Mouse (Mus musculus): ENCODE data around the gene Il31ra. TPM values are rescaled to one million over a fixed set of nuclear protein-coding genes. Genes with fewer than 3 reads are reported as not detected.
A peak's percentile ranks its signal among the peaks of the same experiment; 100 is the strongest.

Gene Il31ra
- polyA plus RNA-seq, 1 experiment from 2014 or later: 0.13 TPM

DNA sequence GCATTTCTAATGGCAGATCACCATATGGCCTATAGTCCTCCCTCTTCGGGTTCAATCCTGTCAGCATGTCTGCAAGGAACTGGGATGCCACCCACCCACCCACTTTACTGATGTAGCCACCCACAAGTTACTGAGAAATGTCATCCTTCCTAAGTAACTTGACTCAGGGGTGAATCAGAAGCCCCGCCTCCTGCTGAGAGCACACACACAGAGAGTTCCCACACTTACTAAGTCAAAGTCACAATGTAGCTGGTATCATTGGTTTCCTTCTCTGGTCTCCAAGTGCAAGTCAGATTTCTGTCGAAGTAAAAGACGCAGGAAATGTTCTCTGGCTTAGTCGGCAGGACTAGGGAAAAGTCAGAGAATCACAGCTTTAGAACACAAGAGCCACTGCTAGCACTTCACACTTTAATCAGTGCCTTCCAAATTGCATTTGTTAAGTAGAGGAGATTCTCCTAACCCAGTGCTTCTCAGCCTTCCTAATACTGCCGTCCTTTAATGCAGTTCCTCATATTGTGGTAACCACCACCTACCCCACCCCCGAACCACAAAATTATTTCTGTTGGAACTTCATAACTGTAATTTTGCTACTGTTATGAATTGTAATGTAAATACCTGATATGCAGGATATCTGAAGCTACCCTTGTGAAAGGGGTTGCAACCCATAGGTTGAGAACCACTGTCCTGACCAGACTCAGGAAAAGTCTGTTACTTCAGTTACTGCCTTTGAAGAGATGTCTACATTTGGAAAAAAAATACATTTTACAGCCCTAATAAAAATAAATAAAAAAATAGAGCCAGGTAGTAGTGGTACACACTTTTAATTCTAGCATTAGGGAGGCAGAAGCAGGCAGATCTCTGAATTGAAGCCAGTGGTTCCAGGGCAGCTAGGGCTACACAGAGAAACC lies 42.3 kb downstream of the Il31ra start:
- Histone ChIP-seq H3K4me3 (ENCODE audit: low read depth, low read length) (no peak overlapping the region), H3K27me3 (ENCODE audit: control insufficient read depth, insufficient read depth, low read length) (no peaks in the 10 kb centered on the region), H3K36me3 (ENCODE audit: control insufficient read depth, insufficient read depth, low read length) (no peaks in the 10 kb centered on the region), H3K4me2 (ENCODE audit: low read depth) (no peak overlapping the region), H3K27ac (ENCODE audit: low read depth, low read length) (no peak overlapping the region), H3K9ac (ENCODE audit: low read length) (no peak overlapping the region), H3K9me3 (ENCODE audit: control insufficient read depth, low read length) (no peaks in the 10 kb centered on the region), H3K4me1 (ENCODE audit: control insufficient read depth, insufficient read depth, low read length) (no peaks in the 10 kb centered on the region)
- WGBS: 82% methylated on average over 7 of the region's 7 CpGs
- DNase-seq (ENCODE audit: low spot score): no peak
- ATAC-seq (ENCODE audit: insufficient read depth, low FRiP score, low TSS enrichment): no peak

DNA sequence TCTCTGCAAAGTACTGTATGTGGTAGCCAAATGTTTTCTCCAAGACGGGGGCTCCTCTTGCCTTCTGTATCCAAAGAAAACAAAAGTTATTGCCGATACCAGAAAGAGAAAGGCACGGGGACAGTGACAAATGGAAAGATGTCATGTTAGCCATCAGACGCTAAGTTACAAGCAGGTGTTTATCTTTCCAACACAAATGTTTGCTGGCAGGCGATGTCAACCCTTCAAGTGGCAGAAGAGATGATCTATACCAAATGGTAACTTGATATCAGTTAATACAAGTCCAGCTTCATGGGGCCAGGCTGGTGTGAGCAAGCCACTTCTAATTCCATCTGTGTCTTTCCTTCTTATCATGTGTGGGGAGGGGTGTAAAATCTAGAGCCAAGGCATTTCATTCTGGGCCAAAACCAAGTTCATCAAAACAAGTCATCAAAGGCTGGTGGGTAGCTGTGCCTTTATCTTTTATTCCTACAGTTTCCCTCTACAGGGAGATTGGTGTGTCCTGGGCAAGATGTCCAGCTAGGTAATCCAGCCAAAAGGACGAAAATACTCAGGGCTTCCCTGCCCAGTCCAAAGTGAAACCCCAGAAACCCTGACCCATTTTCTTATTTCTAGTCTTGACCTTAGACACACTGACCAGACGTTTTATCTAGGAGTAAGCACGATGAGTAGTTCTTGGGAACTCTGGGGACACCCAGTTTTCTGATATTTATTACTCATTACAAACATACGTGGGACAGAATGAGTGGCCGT lies 52.8 kb downstream of the Il31ra start:
- no peaks in the 10 kb centered on the region for H3K27me3 ChIP-seq (ENCODE audit: control insufficient read depth, insufficient read depth, low read length)
- no peak overlapping the region for H3K4me2 ChIP-seq (ENCODE audit: low read depth)
- DNase-seq (ENCODE audit: low spot score) (no peak), ATAC-seq (ENCODE audit: insufficient read depth, low FRiP score, low TSS enrichment) (no peak)
- H3K4me1 ChIP-seq (ENCODE audit: control insufficient read depth, insufficient read depth, low read length): no peaks in the 10 kb centered on the region
- H3K36me3 ChIP-seq (ENCODE audit: control insufficient read depth, insufficient read depth, low read length): no peaks in the 10 kb centered on the region
- WGBS: 76% methylated on average over 10 of the region's 10 CpGs
- H3K27ac ChIP-seq (ENCODE audit: low read depth, low read length): no peak overlapping the region
- H3K9me3 ChIP-seq (ENCODE audit: control insufficient read depth, low read length): no peaks in the 10 kb centered on the region
- H3K9ac ChIP-seq (ENCODE audit: low read length): no peak overlapping the region
- no peak overlapping the region for H3K4me3 ChIP-seq (ENCODE audit: low read depth, low read length)

DNA sequence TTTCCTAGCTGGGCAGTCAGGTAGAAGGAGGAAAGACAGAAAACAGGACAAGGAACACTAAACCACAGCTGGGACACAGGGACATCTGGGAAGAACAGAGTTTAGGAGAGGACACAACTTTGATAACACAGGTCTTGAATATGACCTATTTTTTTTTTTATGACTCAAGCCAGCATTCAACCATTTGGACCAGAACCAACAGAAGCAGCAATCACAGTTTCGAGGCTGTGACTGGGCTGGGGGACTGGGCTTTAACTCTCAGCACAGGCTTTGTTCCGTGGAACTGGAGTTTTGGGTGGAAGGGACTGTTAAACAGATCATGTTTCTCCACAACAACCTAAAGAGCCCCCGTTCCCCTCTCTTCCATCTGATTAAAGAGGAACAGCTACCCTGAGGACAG lies 53.5 kb downstream of the Il31ra start:
- 57% methylated on average over 3 of the region's 3 CpGs for WGBS
- Histone ChIP-seq H3K9me3 (ENCODE audit: control insufficient read depth, low read length) (no peaks in the 10 kb centered on the region), H3K27me3 (ENCODE audit: control insufficient read depth, insufficient read depth, low read length) (no peaks in the 10 kb centered on the region), H3K27ac (ENCODE audit: low read depth, low read length) (no peak overlapping the region), H3K9ac (ENCODE audit: low read length) (no peak overlapping the region), H3K36me3 (ENCODE audit: control insufficient read depth, insufficient read depth, low read length) (no peaks in the 10 kb centered on the region), H3K4me1 (ENCODE audit: control insufficient read depth, insufficient read depth, low read length) (no peaks in the 10 kb centered on the region), H3K4me2 (ENCODE audit: low read depth) (no peak overlapping the region), H3K4me3 (ENCODE audit: low read depth, low read length) (no peak overlapping the region)
- ATAC-seq (ENCODE audit: insufficient read depth, low FRiP score, low TSS enrichment) (no peak), DNase-seq (ENCODE audit: low spot score) (no peak)

DNA sequence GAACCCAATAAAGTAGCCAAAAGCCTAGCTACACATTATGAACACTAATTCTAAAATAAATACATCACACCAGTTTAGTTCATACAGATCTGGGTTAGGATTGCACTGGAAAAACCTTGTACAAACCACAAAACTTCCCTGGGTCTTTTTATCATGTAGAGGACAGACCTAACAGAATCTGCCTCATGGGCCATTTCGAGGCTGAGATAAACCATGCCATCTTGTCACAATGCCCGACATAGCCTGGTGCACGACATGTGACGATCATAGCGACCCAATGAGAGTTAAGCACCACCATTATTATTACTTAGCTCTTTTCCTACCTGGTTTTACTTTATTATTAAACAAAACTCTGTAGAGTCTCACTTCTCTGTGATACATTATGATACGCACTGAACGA lies 57.1 kb downstream of the Il31ra start:
- no peaks in the 10 kb centered on the region for H3K36me3 ChIP-seq (ENCODE audit: control insufficient read depth, insufficient read depth, low read length)
- H3K4me2 ChIP-seq (ENCODE audit: low read depth): no peak overlapping the region
- H3K4me3 ChIP-seq (ENCODE audit: low read depth, low read length): no peak overlapping the region
- no peaks in the 10 kb centered on the region for H3K4me1 ChIP-seq (ENCODE audit: control insufficient read depth, insufficient read depth, low read length)
- no peaks in the 10 kb centered on the region for H3K27me3 ChIP-seq (ENCODE audit: control insufficient read depth, insufficient read depth, low read length)
- DNase-seq (ENCODE audit: low spot score) (no peak), ATAC-seq (ENCODE audit: insufficient read depth, low FRiP score, low TSS enrichment) (no peak)
- no peak overlapping the region for H3K9ac ChIP-seq (ENCODE audit: low read length)
- no peaks in the 10 kb centered on the region for H3K9me3 ChIP-seq (ENCODE audit: control insufficient read depth, low read length)
- 95% methylated on average over 7 of the region's 7 CpGs for WGBS
- H3K27ac ChIP-seq (ENCODE audit: low read depth, low read length): no peak overlapping the region

DNA sequence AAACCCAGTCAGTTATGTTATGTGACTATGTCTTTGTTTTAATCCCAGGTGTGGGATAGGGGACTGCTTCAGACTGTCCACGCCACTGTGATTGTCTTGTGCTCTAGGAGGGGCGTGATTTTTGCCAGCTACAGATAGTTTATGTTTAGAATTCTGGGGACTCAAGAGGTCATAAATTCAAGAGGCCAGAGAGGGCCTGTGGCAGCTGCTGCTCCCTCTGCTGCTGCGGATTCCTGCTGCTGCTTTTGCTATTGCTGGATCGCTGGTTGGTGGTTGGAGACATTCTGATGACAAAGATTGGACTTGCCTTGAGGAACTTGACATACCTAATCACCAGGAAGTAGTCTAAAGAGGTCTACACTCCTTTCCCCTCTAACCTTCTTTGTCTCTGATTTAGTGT lies 57.5 kb downstream of the Il31ra start:
- H3K27me3 ChIP-seq (ENCODE audit: control insufficient read depth, insufficient read depth, low read length): no peaks in the 10 kb centered on the region
- H3K9me3 ChIP-seq (ENCODE audit: control insufficient read depth, low read length): no peaks in the 10 kb centered on the region
- WGBS: 60% methylated on average over 4 of the region's 4 CpGs
- H3K4me1 ChIP-seq (ENCODE audit: control insufficient read depth, insufficient read depth, low read length): no peaks in the 10 kb centered on the region
- H3K4me3 ChIP-seq (ENCODE audit: low read depth, low read length): no peak overlapping the region
- H3K4me2 ChIP-seq (ENCODE audit: low read depth): no peak overlapping the region
- ATAC-seq (ENCODE audit: insufficient read depth, low FRiP score, low TSS enrichment) (no peak), DNase-seq (ENCODE audit: low spot score) (no peak)
- H3K27ac ChIP-seq (ENCODE audit: low read depth, low read length): no peak overlapping the region
- H3K9ac ChIP-seq (ENCODE audit: low read length): no peak overlapping the region
- no peaks in the 10 kb centered on the region for H3K36me3 ChIP-seq (ENCODE audit: control insufficient read depth, insufficient read depth, low read length)

DNA sequence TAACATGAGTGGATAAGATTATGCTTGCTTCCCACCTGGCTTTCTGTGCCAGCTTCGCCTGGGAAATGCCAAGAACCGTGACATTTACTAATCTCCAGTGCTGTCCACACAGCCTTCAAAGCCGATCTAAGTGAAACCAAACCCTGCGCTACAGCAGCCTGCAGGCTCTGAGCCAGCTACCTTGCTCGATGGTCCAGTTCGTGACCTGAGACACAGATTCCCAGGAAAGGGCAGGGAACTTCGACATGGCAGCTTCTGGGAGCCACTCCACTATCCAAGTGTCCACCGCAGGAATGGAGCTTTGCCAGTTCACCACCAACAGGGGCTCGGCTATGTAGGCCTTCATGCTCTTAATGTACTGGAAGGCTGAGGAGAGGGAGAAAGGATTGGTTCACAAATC lies 60.6 kb downstream of the Il31ra start:
- Histone ChIP-seq H3K27ac (ENCODE audit: low read depth, low read length) (no peak overlapping the region), H3K4me3 (ENCODE audit: low read depth, low read length) (no peak overlapping the region), H3K9me3 (ENCODE audit: control insufficient read depth, low read length) (no peaks in the 10 kb centered on the region), H3K4me2 (ENCODE audit: low read depth) (no peak overlapping the region), H3K27me3 (ENCODE audit: control insufficient read depth, insufficient read depth, low read length) (no peaks in the 10 kb centered on the region), H3K36me3 (ENCODE audit: control insufficient read depth, insufficient read depth, low read length) (no peaks in the 10 kb centered on the region), H3K4me1 (ENCODE audit: control insufficient read depth, insufficient read depth, low read length) (no peaks in the 10 kb centered on the region), H3K9ac (ENCODE audit: low read length) (no peak overlapping the region)
- WGBS: 86% methylated on average over 9 of the region's 9 CpGs
- ATAC-seq (ENCODE audit: insufficient read depth, low FRiP score, low TSS enrichment) (no peak), DNase-seq (ENCODE audit: low spot score) (no peak)

DNA sequence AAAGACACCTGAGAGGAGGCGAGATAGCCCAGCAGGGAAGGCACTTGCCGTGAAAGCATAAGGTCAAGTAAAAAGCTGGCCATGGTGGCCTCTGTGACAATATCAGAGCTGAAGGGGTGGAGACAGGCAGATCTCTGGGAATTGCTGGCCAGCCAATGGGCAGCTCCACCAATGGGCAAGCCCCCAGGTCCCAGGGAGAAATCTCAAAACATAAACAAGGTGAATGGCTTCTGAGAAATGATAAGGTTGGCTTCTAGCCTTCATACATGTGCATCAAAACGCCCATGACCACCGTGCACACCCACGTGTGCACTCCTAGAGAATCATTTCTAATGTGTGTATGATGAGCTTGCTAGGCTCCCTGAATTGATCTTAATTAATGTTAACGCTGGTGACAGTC lies 61.9 kb downstream of the Il31ra start:
- Histone ChIP-seq H3K36me3 (ENCODE audit: control insufficient read depth, insufficient read depth, low read length) (no peaks in the 10 kb centered on the region), H3K9ac (ENCODE audit: low read length) (no peak overlapping the region), H3K4me3 (ENCODE audit: low read depth, low read length) (no peak overlapping the region), H3K27ac (ENCODE audit: low read depth, low read length) (no peak overlapping the region), H3K27me3 (ENCODE audit: control insufficient read depth, insufficient read depth, low read length) (no peaks in the 10 kb centered on the region), H3K4me2 (ENCODE audit: low read depth) (no peak overlapping the region), H3K4me1 (ENCODE audit: control insufficient read depth, insufficient read depth, low read length) (no peaks in the 10 kb centered on the region), H3K9me3 (ENCODE audit: control insufficient read depth, low read length) (no peaks in the 10 kb centered on the region)
- DNase-seq (ENCODE audit: low spot score) (no peak), ATAC-seq (ENCODE audit: insufficient read depth, low FRiP score, low TSS enrichment) (no peak)
- 83% methylated on average over 6 of the region's 6 CpGs for WGBS

DNA sequence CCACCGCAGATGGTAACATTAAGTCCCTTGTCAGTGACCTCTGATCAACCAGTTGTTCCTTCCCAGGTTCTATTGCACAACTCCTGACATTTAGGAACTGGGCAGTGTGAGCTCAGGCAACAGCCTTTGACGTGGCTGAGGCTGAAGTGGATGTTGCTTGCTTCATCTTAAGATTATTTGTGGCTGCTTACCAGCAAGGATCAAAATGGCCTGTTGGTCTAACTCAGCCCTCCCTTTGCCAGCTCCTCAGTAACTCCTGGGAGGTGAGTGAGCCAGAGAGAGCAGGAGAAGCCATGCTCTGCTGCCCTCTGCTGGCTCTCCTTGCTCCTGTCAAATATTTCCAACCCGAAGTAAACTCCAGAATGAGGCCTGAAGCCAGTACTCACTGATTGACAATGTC lies 64.3 kb downstream of the Il31ra start:
- peak; percentile 38; the same call in 1 of the 2 replicates for ATAC-seq (ENCODE audit: insufficient read depth, low FRiP score, low TSS enrichment)
- H3K4me2 ChIP-seq (ENCODE audit: low read depth): no peak overlapping the region
- H3K4me3 ChIP-seq (ENCODE audit: low read depth, low read length): no peak overlapping the region
- 40% methylated on average over 3 of the region's 3 CpGs for WGBS
- H3K9me3 ChIP-seq (ENCODE audit: control insufficient read depth, low read length): no peaks in the 10 kb centered on the region
- peak; percentile 78 for DNase-seq (ENCODE audit: low spot score)
- H3K27ac ChIP-seq (ENCODE audit: low read depth, low read length): no peak overlapping the region
- no peaks in the 10 kb centered on the region for H3K36me3 ChIP-seq (ENCODE audit: control insufficient read depth, insufficient read depth, low read length)
- no peak overlapping the region for H3K9ac ChIP-seq (ENCODE audit: low read length)
- no peaks in the 10 kb centered on the region for H3K27me3 ChIP-seq (ENCODE audit: control insufficient read depth, insufficient read depth, low read length)
- no peaks in the 10 kb centered on the region for H3K4me1 ChIP-seq (ENCODE audit: control insufficient read depth, insufficient read depth, low read length)

DNA sequence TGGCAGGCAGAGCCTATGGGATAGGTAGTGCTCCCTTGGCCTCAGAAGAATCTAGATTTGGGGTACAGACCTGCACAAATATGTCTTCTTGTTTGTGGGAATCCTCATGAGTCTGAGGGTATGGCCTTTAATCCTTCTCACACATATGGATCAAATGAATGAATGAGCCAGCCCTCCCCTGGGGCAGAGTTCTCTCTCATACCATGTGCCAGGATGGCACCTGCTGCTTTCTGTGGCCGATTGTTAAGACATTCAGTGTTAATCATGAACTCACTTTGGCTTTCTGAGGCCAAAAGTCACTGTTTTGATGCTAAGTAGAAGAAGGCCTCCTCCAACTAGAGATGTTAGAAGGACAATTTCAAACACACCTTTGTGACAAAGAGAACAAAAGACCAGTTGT lies 67.0 kb downstream of the Il31ra start:
- no peaks in the 10 kb centered on the region for H3K27me3 ChIP-seq (ENCODE audit: control insufficient read depth, insufficient read depth, low read length)
- H3K36me3 ChIP-seq (ENCODE audit: control insufficient read depth, insufficient read depth, low read length): no peaks in the 10 kb centered on the region
- H3K27ac ChIP-seq (ENCODE audit: low read depth, low read length): no peak overlapping the region
- DNase-seq (ENCODE audit: low spot score) (no peak), ATAC-seq (ENCODE audit: insufficient read depth, low FRiP score, low TSS enrichment) (no peak)
- H3K4me1 ChIP-seq (ENCODE audit: control insufficient read depth, insufficient read depth, low read length): no peaks in the 10 kb centered on the region
- H3K9ac ChIP-seq (ENCODE audit: low read length): no peak overlapping the region
- no peak overlapping the region for H3K4me3 ChIP-seq (ENCODE audit: low read depth, low read length)
- H3K4me2 ChIP-seq (ENCODE audit: low read depth): no peak overlapping the region
- no peaks in the 10 kb centered on the region for H3K9me3 ChIP-seq (ENCODE audit: control insufficient read depth, low read length)
- WGBS: 53% methylated on average over 1 of the region's 1 CpGs
